Mouse (Mus musculus) right cerebral cortex, adult 2 months (tissue): ENCODE measurements around the gene Adamts6.
A peak's percentile ranks its signal among the peaks of the same experiment; 100 is the strongest.

Experiments
- DNase-seq, 2 experiments: peaks; one replicate each; pipeline ENCODE4 v3.0.0; 2021 to 2022; ENCODE audit warnings: low spot score in 2 of 2

The Adamts6 gene

GRCm38 (mm10) chr13:104516146-104516545 lies 228.5 kb downstream of the Adamts6 start:
- DNase-seq: no peak

GRCm38 (mm10) chr13:104516766-104517364 lies 229.2 kb downstream of the Adamts6 start:
- DNase-seq: no peak

- no peak for DNase-seq
Measured at GRCm38 (mm10) chr13:104517638-104518311, 230.1 kb downstream of the Adamts6 start.

GRCm38 (mm10) chr13:104518312-104519005 lies 230.8 kb downstream of the Adamts6 start:
- peak; percentile 82 to 89 for DNase-seq

DNA sequence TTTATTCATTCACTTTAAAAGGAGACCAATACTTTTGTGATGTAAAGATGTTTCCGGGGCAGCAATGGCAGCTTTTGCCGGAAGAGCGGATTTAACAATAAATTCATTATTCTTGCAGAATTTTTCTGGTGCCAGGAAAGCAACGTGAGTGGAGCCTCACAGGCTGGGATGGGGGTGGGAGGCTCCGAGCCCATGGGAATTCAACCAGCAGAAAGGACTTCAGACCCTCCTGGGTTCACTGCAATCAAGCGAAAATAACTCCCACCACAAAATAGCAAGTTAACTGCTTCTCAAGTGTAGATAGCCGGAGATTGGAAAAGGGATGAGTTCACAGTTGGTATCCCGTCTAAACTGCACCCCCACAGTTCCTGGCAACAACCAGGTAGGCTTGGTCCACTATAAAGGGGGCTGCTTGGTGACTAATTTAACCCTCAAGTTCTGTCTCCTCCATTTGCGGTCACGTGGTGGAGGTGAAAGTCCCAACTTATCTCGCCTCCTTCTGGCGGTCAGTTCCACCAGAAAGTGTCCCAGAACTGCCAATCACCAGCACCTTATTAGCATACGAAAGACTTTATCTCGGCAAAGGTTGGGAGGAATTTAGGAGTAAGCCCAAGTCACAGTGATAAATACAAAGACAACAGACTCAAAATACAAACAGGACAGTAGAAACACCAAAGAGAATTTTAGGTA lies 231.5 kb downstream of the Adamts6 start:
- DNase-seq: peak; percentile 18 to 28

GRCm38 (mm10) chr13:104519981-104520380 lies 232.3 kb downstream of the Adamts6 start:
- DNase-seq: no peak

DNA sequence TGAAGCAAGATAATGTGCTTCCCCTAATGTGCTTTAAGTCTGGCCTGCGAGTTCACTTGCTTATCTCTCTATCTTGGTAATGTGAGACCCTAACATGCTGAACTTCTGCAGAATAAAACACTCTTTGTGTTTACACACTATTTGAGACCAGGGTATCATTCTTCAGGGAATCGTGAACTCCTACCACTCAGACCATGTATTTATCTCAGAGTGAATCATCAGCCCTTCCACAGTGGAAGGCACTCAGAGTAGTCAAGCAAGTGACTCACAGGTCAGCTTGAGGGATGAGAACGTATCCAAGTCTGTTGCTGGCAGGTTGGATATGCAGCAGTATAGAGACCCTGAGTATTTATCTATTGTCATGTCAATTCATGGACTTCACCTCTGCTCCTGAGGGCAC lies 232.8 kb downstream of the Adamts6 start:
- DNase-seq: no peak

DNA sequence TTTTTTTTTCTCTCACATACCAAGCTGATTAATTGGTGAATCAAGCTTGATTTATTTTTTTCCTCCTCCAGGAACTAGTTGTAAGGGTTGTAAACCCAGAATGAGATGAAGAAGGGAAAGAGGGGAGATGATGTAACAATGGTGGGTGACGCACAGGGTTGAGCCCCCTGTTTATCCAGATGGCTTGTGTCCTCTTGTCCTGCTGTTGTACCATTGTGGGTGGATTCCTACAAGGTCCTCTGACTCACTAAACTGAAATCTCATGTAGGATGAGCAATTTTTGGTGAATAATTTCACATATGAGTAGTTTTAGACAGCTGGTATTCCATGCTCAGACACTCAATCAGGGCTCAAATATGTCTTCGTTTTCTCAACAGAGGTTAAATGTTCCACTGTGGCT lies 233.9 kb downstream of the Adamts6 start:
- DNase-seq: no peak

DNA sequence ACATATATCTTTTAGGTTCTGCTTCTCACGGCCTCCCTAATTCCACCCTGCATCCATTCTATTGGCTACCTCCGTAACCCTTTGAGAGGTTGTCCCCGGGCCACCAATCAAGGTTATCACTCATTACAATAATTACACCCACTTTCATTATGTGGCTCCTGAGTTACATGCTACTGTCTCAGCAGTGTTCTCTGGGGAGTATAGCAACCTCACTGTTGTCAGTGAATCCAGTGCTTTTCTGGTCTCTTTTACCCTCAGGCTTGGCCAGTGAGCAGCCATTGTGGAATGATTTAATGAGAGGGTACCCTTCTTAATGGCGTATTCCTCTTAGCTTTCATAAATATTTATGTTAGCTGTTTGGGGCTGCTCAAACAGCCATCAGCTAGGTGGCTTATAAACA lies 238.0 kb downstream of the Adamts6 start:
- no peak for DNase-seq

DNA sequence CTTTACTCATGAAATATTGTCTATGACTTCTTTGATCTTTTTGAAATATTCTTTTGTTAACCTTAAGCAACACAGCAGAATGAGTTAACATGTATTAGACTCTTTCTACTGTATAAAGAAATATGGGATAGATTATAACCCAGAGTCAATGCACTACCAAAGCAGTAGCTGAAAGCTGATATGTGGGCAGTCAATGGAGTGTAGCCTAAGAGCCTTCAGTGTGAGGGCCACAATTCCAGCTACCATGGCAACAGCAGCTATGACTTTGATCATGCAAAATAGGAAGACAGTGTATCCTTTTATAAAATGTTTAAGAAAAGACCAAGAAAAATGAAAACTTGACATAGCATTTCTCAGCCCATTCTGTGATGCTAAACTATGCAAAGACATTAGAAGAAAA lies 241.6 kb downstream of the Adamts6 start:
- peak; percentile 5 to 17 for DNase-seq

- no peak for DNase-seq
Measured at GRCm38 (mm10) chr13:104531841-104532240, 244.2 kb downstream of the Adamts6 start.

DNA sequence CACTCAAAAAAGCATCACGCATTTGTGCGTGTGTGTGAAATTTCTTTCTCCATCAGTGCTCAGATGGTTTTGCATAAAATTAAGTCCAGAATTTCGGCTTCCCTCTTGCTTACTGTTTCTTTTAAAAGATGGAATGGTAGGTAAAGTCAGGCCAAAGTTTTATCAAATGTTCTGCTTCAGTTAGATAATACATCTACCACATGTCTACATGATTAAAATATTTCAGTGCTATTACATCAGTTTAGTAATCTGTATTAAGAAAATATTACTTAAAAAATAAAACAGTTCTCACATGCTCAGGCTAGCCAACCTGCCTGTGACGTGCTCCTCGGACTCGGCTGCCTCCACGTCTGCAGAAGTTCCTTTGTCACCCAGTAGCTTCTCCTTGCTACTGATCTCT lies 245.1 kb downstream of the Adamts6 start:
- no peak for DNase-seq

DNA sequence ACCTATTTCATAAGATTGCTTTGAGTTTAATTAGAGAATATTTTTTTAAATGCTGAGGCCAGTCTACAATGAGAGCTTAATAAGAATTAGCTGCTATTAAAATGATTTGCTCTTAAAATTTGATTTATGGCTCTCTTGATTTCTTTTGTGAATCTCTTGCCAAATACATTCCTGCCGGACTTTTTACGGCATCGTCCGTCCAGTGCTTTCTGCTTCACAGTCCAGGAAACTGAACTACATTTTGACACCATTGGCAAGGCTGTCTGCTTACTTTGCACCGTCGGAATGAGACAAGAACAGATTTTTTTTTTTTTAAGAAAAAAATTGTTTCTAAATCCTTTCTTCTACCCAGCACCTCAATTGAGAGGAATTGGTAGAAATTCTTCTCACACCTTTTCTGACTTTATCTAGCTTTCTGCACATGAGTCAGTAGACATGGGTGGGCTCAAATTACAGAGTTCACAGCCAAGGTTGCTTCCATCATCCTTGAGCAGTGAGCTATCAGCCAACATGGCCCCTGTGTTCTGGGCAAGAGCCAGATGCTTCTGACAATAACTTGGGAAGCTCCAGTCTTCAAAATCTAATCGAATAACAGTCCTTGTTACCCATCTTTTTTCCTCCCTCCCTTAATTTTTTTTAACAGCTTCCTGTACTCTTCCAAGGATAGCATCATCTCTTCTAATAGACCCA lies 246.3 kb downstream of the Adamts6 start:
- DNase-seq: no peak

DNA sequence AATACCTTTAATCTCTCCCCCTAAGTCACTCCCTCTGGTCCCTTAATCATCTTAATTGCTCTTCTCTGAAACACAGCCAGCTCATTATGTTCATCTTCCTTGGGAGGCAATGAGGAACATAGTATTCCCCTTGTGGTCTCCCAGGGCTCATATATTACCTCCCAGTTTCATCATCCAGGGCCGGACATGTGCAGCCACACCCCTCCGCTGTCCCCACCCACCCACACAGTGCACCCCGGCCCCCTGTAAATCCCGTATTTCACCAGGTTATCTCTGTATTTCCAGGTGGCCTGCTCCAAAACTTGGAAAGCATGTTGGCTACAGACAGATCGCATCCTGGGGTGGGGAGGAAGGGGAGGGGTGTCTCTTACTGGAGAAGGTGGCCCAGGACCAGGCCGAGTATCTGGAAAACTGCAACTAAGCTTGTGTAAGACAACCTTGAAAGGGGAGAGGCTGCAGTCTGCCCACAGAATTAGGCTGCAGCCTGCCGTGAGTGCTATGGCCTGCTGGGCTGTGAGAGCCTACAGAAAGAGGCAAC lies 253.3 kb downstream of the Adamts6 start:
- DNase-seq: no peak

GRCm38 (mm10) chr13:104542123-104542758 lies 254.6 kb downstream of the Adamts6 start:
- no peak for DNase-seq

GRCm38 (mm10) chr13:104542759-104543141 lies 255.1 kb downstream of the Adamts6 start:
- DNase-seq: no peak
